Mouse (Mus musculus) layer of hippocampus, adult 9-11 months (tissue): ENCODE results near the gene Car7.

ENCODE experiments used
- DNase-seq: peaks from one replicate; pipeline ENCODE4 v3.0.0; 2022

Gene Car7

GRCm38 (mm10) chr8:104533971-104534778 lies at the start of gene Car7, which contains the start of gene Nae1:
Gene Car7, plus strand, starts transcription at chr8:104534689.
Gene Nae1, minus strand, starts transcription at chr8:104534637.
- peak; percentile 91 for DNase-seq

DNA sequence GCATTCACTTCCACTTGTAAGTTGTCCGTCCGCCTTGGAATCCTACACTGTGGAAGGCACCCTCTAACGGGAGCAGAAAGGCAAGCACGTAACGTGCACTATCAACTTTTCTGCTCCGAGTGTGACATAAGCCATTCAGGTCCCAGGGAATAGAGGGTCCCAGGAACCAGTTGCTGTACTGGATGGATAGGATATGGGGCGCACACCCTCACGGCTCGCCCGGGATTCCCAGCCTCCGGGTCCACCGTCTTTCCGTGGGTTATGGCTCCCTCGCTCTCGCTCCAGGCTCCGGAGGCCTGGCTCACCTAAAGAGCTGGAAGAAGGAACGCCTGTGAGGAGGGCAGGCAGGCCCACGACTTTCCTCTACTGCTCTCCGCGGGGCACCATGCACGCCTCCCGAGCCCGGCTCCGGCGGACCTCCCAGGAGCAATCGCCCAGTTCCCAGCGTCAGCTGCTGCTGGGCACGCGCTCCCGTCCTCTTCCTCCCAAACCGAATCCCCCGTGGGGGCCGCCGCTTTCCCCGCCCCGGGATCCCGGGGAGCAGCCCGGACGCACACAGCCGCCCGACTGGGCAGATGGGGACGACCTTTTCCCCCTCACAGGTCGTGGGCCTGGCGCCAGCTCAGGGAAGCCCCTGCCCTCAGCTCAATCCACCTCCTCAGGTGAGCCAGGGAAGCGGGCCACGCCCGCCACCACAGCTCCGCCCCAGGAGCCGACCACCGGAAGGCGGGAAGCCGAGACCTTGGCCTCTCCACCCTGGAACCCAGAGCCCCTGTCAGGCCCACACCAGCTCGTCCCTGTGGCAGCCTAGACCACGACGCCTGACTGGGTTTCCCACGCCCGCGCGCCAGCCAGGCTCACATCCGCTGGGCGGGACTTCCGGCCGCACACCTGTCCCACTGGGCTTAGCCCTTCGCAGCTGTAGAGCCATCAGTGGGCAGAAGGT lies 25.2 kb upstream of the Car7 start, which contains the start of gene Terb1:
TSS of gene Terb1 (minus strand) at position 850 of the 946 bp plus-strand sequence.
- peak; percentile 21 for DNase-seq

DNA sequence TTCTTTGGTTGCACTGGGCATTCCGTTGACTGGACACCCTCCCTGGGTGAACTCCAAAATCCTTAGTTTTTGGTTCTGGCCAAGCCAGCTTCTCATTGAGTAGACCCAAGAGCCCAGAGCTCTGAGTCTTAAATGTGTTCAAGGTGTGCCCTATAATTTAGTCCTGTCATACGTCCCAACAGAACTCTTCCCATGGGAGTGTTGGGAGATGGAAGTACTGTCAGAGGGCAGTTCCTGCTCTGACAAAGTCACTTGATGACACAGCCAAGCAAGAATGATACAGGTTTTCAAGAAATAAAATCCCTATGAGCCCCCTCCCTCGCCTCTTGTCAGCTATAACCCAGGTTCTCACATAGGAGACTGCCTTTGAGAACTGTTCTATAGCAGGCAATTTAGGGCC lies 24.4 kb upstream of the Car7 start:
- DNase-seq: no peak

DNA sequence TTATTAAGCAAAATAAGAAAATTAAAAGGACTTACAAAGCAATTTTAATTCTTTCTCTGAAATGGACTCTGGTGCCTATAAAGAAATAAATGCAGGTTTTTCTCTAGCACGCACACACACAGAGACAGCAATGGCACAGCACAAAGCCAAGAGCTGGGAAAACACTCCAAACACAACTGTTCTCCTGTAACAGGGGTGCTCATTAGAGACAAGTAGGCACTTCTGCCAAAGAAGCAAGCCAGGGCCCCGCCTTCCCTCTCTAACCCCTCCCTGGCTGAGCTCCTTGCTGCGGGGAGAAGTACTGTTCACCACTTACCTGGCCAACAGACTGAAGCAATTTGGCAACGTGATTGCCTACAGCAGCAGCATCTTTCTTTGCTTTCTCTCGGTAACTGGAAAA lies 16.6 kb upstream of the Car7 start:
- DNase-seq: no peak

- DNase-seq: no peak
Observed at GRCm38 (mm10) chr8:104529671-104530070, 4.8 kb upstream of the Car7 start.

DNA sequence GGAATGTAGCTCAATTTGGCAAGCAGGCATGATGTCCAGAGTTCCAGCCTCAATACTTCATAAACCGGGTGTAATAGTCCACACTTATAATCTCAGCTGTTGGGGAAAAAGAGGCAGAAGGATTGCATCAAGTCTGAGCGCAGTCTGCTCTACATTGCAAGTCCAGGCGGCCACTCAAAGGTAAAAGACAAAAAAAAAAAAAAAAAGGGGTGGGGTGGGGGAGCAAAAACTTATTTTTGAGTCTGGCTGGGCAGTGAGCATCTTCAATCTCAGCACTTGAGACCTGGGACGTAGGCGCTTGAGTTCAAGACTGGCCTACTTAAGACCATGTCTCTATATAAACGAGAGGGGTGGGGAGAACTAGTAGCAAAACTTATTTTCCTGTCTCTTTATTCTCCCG lies 938 bp upstream of the Car7 start:
- DNase-seq: no peak

GRCm38 (mm10) chr8:104534779-104535141 lies 271 bp downstream of the Car7 start:
- DNase-seq: no peak

DNA sequence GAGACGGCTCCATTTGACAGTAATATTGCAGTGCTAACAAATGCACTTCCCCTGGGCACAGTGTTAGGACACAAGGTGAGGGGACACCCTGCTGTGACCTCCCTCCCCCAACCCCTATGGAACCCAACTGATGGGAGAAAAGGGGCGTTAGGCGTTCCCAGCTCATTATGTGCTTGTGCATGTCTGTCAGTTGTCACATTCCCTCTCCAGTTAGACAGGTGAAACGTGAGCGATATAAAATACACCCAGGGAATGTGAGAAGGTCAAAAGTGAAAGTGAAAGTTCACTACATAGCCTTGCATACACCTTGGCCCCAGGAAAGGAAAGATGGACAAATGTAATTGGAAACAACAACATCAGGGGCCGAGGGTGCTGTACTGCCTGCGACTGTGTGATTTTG lies 889 bp downstream of the Car7 start:
- DNase-seq: no peak

DNA sequence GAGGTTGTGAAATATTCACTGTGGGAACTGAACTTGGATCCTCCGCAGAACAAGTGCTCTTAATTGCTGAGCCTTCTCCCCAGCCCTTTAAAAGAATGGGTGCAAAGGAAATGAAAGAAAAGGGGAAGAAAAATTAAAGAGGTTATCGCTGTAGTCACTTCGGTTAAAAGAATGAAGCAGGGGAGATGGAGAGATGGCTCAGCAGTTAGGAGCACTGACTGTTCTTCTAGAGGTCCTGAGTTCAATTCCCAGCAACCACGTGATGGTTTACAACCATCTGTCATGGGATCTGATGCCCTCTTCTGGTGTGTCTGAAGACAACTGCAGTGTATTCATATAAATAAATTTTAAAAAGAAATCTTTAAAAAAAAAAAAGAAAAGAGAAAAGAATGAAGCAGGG lies 1.5 kb downstream of the Car7 start:
- no peak for DNase-seq

DNA sequence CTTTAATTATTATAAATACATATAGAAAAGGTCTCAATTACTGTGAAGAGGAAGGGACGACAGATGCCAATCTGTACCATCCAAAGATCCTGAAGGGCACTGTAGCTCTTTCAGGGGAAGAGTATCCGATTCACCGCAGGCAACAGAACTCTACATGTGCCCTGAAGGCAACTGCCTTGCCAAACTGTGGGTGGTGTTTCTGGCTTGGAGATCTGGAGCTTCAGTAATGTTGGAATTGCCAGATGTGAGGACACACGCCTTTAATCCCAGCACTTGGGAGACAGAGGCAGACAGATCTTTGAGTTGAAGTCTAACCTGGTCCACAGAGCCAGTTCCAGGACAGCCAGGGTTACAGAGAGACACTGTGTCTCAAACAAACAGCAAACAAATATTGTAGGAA lies 4.4 kb downstream of the Car7 start:
- no peak for DNase-seq

DNA sequence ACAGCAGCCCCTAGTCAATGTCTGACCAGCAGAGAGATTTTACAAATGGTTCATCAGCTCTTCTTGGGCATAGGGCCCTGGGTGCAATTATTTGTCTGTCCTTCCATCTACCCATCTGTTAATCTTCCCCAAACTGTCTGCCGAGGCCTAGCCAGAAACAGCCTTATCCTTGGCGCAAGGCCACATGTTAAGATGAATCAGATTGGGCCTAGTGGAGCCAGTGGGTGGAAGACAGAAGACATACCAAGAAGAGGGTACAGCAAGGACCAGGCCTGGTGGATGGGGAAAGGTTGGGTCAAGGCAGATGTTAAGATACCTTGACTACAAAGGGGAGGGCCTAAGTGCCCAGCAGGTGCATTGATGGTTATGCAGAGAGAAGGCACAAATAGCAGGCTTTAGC lies 5.1 kb downstream of the Car7 start:
- peak; percentile 42 for DNase-seq

GRCm38 (mm10) chr8:104540238-104540637 lies 5.7 kb downstream of the Car7 start:
- no peak for DNase-seq

DNA sequence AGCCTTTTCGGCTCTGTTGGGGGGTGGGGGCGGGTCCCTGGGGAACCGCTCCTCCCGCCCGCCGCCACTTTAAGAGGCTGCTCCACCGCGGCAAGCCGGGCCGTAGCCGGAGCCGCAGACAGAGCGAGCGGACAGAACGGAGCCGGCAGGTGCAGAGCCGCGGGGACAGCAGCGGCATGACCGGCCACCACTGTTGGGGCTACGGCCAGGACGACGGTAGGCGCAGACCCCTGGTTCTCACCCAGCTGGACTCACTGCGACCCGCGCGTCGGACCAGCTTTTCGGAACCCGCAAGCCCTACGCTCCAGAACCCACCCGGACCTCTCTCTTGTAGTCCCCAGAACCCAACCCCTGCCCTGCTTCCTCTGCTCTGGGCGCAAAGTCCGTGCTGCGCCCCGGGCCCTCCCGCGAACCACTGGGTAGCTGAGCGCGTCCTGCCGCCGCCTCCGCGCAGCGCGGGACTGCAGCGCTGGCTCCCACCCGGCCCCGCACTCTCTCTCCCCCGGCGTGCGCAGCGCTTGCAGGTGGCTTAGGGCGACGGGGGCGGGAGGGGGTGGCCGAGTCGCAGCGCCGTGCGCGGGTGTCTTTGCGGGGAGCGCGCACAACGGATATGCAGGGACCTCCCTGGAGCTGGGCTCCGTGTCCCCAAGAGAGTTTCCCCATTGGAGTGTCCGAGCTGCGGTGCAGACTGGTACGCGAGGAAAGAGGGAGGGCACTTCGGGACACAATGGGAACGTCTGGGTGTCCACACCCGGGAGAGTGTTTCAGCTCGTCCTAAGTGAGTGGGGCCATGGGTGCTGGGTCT lies 6.4 kb downstream of the Car7 start:
- DNase-seq: peak; percentile 45

DNA sequence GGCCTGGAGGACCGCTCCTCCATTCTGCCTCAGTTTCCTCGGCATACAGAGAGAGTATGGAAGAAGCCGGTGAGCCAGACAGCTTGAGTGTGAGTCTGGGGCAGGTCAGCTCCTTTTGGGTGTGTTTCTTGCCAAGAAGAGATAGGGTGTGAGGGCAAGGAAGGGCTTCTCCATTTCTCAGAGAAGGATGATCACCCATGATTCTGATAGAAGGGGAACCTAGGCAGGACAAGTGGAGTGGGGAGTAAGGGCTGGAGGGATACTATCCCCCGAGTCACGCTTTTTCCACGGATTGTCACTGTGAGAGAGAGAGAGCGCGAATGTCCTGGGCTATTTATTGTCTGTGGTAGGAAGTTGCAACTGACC lies 7.0 kb downstream of the Car7 start:
- no peak for DNase-seq

DNA sequence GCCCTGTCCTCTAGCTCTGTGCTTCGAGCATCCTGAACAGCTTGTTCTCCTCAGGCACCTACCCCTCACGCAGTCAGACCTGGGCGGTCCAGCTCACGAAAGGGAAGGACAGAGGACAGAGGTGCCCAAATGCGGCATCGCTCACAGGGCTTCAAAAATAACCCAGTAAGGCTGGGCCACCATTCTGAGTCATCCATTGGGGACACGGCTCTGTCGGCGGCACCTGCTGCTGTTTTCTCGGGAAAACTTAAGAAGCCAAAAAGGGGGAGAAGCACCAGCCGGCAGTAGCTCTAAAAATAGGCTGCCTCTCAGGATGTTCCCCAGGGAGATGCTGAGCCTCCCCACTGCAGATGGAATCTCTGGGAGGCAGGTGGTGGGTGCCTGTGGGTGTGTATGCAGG lies 7.7 kb downstream of the Car7 start:
- peak; percentile 85 for DNase-seq

DNA sequence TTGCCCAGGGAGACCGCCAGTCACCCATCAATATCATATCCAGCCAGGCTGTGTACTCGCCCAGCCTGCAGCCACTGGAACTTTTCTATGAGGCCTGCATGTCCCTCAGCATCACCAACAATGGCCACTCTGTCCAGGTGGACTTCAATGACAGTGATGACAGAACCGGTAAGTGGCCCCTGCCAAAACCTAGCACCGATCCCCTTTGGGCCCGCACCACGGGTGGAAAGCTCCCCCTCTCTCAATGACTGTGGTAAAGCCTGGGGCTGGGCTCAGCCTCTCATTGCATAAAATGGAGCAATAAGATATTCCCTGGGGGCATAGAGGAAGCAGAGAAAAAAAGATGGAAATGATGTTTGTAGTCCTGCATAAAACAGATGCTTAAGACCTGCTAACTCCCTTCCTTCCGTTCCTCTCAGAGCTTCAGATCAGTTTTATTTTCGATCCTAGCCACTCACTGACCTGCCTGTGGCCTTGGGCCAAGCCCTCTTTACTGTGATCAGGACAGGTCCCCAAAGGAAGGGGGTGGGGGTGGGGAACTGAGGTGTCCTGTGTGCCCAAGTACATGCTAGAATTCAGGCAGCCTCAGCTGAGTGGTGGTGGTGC lies 9.1 kb downstream of the Car7 start:
- DNase-seq: no peak

GRCm38 (mm10) chr8:104555191-104555590 lies 20.7 kb downstream of the Car7 start:
- no peak for DNase-seq

DNA sequence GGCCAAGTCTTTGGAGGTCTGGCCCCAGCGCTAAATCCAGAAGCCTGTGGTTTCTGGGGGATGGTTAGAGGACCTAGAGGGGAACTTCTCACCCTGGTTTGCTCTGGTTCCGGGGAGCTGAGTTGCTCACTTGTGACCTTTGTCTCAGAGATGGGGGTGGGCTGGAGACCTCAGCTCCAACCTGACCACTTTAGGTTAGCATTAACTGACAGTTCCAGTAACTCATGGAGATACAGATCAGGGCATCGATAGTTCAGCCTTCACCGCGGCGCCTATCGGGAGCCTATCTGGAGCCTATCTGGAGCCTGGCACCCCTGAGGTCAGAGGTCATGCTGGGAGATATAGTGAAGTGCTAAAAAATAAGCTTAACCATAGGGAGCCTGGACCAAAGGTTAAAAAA lies 22.7 kb downstream of the Car7 start:
- no peak for DNase-seq

DNA sequence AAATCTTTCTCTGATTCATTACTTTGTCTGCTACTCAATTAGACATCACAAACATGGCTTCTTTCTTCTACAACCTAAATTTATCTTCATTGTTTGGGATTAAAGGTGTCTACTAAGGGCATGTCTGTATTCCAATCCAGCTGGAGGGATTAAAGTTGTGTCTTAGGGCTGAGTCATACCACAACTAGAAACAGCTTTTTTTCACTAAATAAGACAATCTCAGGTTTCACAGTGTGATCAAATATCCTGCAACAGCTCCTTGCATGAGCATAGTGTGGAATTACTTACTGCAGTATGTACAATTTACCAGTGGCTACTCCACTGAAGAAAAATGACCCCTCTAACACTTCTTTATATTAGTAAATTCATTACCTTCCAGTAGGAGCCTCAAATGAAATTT lies 26.2 kb downstream of the Car7 start:
- DNase-seq: no peak

DNA sequence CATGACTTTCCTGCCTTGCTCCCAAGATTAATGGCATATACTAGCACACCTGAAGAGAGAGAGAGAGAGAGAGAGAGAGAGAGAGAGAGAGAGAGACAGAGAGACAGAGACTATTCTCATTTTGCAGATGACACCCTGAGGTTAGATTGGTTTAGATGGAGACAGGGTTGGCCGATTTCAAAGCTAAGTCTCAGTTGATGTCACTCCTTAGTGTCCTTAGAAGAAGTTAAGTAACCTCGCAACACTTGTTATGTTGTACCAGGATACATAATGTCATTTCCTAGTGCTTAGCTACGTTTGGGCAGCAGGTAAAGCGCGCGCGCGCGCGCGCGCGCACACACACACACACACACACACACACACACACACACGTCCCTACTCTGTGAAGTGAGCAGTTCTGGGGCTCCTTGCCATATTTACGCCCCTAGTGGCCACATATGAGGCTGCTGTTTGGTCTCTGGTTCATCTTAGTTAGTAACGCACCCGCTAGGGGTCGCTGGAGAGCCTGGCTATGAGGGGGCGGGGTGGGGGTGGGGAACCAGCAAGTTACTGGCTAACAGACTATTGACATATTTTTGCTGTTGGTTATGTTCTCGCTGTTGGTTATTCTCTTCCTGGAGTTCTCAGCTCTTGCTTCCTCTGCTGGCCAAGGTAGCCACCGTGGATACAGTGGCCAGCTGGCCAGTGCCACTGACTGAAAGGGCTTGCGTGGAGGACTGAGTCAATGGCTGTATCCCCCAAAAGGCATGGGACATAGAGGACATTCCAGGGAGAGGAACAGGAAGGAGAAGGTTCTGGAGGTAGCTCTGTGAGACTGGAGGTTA lies 30.4 kb downstream of the Car7 start:
- peak; percentile 89 for DNase-seq

GRCm38 (mm10) chr8:104565457-104565798 lies 30.9 kb downstream of the Car7 start:
- no peak for DNase-seq

DNA sequence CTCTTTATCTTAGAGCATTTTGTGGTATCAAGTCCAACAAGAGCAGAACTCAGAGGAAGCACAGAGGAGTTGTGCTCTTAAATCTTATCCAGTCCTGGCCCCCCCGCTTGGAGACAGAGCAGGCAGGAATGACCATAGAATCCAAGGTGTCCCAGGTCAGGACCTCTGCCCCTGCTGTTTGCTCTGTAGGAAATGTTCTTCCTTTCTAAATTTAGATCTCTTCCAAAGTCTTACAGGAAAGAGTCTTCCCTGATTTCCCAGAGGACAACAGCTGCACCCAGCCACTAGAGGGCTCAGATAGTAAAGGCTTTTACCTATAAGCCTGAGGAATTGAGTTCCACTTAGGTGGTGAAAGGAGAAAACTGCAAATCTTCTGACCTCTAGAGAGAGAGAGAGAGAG lies 35.1 kb downstream of the Car7 start:
- DNase-seq: no peak
